Mouse (Mus musculus) WW6 (cell line): ENCODE measurements around the gene Sh3kbp1.
"Not testable (repeated sequence)": the region's sequence is repeated elsewhere in the genome, so short reads cannot be mapped to it uniquely, and the experiment has no call there.

Experiments used
- DNase-seq: peaks from one replicate; pipeline ENCODE4 v3.0.0-alpha.2; 2013; ENCODE audit warnings: low read depth, low spot score

Gene Sh3kbp1

DNA sequence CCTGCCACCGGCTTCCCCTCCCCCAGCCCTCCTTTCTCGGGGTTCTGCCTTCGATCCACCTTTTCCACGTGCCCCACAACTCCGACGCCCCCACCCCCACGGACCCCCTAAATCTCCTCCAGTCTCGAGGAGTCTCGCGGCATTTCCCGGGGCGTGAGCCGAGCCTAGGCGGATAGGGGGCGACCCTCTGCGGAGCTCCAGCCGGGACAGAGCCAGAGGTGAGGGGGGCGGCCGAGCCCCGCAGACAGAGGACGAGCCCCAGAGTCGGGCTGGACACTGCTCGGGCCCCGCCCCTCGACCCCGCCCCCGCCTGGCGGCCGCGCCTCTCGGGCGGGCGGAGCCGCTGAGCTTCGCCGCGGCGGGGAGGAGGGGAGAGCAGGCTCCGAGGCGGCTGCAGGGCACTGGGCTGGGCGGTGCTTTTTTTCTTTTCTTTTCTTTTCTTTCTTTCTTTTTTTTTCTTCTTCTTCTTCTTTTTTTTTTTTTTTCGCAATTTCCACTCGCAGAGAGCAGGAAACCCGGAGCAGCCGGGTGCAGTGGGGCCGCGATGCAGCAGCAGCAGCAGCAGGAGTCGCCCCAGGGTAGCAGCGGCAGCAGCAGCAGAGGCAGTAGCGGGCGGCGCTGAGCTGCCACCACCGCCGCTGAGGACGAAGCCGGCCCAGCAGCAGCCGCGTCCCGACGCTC, at the start of gene Sh3kbp1:
Gene Sh3kbp1 (plus strand): TSS at position 366 of the 681 bp plus-strand sequence.
- no peak for DNase-seq

DNA sequence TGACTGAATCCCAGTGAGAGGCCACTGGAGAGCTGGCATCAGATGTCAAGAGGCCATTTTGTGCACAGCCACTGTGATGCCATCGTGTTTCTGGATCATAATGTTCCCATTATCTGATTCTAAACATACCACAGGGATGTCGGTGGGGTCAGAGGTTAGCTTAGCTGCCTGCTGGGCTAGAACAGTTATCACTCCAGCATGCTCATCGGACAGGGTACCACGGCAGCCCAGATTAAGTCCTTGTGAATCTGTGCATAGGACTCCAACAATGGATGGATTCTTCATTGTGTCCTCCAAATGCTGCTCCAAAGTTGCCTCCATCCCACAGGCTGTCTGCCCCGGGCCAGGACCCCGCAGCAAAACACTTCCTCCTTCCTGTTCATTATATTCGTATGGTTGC, 42.3 kb upstream of the Sh3kbp1 start:
- DNase-seq: not testable (repeated sequence)

DNA sequence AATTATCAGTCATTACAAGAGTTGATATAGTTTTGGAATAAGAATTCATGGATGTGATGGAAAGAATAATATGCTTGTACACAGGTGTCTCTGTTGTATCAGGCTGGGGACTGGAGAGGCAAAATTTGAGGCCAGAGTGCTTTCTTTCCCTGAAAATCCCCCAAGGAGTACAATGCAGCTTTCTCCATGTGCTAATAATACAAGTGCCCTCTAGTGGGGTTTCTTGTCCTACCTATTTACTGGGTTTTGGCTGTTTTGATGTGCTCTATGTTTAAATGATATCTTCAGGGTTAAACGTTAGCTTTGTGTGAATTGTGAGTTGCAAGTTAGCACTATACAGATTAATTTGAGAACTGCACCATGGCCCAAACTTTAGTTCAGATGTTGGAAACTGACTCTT, 35.4 kb upstream of the Sh3kbp1 start:
- DNase-seq: no peak

DNA sequence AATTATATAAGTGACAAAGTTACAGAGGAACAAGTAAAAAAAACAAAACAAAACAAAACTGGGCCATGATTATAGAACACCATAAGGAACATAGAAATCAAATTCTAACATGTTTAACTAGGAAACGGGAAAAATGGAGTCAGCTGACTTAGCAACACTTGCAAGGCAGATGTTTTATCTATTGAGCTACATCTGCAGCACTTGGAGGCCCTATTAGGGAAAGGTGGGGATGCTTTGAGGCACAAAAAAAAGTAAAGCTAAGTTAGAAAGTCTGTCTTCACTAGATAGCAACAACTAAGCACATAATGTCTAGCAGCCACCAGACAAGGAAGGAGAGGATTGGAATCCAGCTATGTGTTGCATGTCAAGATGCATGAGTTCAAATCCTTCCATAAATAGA, 29.6 kb upstream of the Sh3kbp1 start:
- no peak for DNase-seq

DNA sequence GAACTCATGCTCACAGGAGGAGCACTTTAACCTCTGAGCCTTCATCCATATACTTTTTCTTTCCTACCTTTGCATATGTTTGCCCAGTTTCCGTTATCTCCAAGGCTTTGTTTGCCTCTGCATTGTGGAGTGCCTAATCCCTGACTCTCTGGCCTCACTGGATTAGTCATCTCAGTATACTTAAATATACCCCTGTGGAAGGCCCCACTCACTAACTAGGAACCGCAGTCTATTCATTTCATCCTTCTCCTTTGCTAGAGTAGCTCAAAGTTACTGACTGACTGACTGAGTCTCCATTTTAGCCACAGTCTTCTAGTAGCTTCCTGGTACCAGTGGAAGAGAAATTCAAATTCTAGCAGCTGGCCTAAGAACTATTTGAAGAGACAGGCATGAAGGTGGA, 22.2 kb upstream of the Sh3kbp1 start:
- DNase-seq: no peak

DNA sequence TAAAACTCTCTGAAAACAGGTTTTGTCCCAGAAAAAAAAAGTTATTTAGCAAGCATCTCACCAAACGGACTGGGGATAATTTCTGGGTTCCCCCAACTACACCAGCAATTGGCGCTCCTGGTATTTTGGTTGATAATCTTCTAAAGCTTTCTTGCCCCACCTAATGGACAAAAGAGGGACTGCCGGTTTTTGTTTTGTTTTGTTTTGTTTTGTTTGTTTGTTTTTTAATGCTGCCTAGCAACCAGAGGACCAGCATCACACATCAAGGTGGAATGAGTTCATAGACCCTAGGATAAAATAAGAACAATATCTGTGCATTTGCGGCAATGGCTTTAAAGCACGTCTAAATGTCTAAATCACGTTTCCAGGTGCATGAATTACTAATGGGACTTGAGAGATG, 20.1 kb upstream of the Sh3kbp1 start:
- no peak for DNase-seq

DNA sequence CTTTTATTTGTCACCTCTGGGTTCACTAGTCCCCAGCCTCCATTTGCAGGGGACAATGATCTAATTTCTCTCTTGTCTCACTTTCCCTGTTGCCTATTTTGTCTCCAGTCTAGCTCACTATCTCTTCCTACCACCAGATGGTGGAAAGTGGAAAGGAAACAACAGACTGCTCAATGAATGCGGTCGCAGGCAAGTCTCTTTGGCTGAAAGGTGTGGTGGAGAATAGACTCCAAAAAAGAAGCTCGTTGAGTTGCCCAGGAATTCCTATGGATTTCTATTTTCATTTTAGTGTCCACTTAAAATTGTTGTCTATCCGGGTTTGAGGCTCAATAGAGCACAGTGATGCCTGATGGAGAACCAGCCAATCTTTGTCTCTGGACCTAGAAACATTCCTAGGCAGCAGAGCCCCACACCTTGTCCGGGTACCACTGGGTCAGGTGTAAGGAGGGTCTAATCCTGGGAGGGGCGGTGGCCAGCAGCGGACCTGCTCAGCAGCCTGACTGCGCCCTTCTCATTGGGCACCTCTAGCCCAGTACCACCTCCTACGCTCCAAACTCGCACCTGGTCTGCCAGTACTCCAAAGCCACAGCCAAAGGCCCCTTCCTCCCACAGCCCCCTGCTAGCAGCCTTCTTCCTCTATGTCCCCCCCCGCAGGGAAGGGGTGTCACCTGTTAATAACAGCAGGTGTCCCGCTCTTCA, 715 bp upstream of the Sh3kbp1 start:
- no peak for DNase-seq

DNA sequence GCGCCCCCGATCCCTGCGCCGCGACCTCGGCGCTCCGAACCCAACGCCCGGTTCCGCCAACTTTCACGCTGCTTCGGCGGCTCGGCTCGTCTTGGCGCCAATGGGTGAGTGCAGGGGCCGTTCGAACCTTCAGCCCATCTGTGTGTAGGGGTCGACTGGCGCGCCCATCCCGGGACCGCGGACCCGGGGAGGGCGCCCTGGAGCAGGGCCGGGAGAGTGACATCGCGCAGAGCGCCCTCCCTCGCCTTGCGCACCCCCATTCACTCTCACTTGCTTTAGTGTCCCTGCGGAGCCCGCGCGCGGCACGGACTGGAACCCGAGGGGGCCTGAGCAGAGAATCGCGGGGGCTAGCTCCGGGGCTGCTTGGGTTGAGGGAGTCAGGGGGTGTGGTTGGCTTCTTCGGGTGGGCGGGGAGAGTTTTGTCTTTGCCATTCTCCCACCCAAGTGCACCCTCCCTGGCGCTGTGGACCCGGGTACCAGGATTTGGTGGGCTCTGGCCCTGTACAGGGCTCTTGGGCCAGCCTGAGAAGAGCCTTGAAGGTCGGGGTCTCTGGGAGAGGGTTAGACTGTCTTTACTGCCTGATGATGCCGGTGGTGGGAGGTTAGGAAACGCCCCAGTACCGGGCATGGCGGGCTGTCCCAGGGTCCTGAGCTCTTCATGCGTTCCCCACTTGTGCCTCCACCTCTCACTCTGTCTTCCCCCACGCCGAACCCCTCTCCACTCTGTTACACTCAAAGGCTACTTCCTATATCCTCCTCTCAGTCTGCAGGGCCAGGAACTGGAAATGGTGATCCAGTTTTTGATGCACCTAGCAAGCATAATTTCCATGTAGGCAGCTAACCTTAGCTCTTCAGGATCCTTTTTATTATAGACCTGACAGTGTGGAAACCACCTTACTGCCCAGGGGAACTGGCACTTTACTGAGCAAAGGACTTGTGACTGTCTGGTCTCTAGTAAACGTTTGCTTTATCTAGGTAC, 805 bp downstream of the Sh3kbp1 start:
- DNase-seq: no peak

DNA sequence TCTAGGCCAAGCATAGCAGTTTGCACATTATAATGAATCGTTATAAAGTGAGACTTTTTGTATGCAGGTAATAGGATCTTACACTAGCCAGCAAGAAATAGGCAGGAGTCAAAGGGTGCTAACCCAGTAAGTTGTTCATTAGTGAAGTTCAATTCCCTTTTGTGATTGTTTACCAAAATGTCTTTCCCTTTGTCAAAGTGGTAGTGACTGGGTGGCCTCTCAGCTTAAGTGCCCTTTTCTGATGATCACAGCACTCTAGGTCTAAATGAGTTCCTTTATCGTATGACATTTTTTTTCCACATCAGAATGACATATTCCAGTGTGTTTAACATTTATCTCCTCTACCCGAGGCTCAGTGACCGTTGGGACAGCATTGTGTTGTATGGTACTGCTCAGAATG, 1.6 kb downstream of the Sh3kbp1 start:
- no peak for DNase-seq

DNA sequence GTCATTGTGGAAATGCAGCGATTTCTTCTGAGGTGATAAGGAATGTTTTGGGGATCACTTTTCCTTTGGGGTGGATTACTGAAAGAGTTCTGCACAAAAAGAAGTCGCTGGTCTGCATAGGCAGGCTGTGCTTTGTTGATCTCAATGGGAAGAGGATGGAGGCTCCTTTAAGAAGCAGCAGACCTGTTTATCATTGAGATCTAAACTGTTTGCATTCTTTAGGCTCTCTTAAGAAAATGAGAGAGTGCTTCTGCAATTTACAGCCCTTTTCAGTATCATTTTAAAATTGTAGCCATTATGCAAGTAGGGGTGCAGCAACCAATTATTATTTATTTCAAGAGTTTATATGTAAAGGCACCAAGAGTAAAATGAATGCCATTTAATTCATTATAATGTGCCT, 2.1 kb downstream of the Sh3kbp1 start:
- no peak for DNase-seq

DNA sequence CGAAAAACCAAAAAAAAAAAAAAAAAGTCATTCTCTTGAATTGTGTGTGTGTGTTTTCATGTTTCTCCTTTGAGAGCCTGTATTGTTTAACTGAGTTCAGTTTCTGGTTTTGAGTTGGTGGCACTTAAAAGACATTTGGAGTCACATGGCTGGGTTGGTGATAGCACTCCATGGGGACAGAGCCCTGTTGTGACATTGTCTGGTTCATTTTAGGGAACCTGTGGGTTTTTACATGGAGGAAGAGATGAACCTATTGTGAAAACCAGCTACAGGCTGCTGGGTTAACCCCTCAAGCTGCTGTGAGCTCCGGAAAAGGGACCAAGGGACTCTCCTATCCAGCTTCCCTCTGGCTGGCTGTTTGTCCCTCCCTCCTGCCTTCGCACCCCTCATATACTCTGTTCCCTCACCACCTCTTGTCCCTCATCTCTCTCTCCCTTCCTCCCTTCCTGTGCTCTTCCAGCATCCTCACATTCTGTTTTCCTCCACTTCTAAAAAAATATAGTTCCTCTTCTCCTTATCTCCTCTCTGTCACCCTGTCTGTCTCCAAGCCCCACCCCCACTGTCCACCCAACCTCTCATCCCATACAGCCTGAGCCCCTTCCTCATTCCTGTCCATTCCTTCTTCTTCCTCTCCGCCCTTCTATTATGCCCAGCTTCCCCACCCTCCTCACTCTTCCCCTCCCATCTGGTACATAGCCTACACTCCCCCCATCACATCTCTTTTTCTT, 11.6 kb downstream of the Sh3kbp1 start:
- DNase-seq: no peak

DNA sequence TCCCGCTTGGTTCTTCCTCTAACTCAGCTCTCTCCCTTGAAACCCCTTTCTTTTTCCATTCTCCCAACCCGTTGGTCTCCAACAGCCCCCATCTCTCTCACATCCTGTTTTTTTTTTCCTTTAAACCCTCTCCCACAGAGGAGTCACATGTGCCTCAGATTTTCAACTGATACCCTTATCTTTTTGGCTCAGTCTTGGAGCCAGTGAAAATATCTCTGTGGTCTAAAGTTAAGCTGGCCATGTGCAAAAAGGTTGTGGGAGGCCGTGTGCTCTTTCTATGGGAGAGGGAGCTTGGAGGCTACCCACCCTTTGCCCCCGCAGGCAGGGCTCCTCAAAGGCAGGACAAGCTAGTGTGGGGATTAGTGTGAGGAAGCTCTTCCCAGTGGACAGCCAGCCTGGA, 12.9 kb downstream of the Sh3kbp1 start:
- DNase-seq: no peak

DNA sequence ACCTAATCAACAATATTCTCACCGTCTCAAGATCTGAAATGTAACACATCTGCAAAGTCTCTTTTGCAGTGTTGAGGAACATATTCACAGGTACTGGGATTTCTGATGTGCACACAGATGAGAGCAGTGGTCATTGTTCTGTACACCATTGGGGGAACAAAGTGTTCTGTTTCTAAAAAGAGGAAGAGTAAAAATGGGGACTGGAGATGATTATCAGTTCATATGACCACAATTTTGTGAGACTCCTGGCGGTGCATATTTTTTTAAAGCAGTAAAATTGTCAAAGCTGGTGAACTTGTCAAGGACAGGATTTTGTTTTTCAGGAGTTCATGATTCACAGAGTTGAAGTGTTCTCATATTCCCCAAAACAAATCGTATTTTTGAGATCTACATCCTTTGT, 18.2 kb downstream of the Sh3kbp1 start:
- no peak for DNase-seq

DNA sequence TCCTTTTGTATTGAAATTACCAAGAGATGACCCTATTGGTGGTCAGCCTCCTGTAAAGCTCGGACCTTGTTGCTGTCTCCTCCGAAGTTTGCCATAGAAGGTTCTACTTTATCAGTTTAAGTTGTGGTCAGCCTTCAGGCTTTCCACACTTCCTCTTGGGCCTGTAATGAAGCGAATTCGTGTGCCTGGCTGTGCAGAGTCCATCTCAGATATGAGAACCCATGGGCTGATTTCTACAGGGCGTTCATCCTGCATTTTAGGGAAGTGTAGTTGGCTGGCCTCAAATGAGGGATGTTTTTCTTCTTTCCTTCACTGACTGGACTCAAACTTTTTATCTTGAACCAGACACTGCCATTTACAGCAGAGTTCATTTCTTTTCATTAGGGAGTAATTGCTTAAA, 20.5 kb downstream of the Sh3kbp1 start:
- no peak for DNase-seq

DNA sequence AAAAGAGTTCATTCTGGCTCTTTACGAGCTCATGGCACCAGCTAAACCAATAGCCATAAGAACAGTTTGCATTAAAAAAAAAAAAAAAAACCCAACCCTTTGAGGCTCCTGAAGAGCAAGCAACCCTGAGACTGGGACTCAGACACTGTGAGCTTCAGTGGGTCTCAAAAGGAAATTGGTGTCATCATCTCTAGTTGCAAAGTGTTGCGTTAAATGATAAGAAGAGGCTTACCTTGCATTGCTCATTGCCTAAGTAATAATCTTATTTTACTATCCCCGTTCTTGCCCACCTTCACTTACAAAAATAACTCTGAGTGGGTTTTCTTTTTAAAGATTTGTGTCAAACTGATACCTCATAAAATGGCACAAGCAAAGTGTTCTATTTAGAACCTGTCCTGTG, 21.5 kb downstream of the Sh3kbp1 start:
- DNase-seq: no peak

DNA sequence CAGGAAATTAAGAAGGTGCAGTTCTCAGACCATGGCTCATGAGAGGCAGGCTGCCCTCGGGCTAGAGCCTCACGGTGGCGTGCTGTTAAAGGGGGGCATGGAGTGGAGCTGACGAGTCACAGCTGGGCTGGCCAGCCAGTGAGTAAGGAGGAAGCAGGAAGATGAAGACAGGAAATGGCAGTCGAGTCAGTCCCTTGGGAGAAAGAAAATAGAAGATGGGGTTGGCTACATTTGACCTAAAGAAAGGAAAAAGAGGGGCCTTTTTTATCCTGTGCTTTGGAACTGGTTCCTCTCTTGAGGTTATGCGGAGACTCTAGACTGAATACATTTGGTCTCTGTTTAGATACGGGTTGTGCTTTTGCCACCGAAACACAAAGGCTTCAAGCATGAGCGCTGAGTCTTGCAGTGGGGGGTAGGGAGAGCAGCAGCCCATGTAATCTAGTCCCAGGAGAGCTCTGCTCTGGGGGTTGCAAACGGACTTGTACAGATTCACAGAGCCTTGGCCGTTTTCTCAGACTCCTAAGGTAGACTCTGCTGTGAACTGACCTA, 23.1 kb downstream of the Sh3kbp1 start:
- DNase-seq: no peak

DNA sequence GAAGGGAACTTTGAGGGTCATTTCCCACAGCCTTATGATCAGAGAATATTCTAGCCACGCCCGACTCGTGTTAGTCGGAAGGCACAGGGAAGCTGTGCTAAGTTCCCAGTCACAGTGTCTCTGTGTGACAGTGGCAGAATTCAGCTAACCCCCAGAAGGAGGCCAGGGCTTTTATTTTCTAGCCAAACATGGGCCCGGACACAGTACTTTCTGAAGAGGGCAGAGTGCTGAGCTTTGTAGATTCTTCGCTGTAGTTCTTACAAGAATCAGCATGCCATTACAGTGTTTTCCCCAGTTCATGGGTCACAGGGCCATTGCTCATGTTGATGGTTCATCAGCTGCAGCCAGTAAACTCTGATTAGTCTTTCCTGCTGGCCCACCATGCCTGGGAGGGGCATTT, 23.7 kb downstream of the Sh3kbp1 start:
- no peak for DNase-seq

DNA sequence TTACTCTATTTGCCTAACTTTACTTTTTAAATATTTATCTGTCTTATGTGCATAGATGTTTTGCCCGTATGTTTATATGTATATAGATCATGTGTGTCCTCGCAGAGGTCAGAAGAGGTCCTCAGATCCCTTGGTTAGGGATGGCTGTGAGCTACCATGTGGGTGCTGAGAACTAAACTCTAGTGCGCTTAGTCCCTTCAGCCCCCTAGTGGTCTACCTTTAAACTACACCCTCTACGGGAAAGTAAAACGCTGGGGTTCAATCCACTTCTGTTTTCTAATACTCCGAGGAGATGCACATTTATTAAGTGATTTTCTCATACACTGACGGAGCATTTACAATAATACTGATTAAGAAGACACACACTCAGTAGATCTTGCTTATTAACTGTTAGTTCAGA, 44.3 kb downstream of the Sh3kbp1 start:
- no peak for DNase-seq

DNA sequence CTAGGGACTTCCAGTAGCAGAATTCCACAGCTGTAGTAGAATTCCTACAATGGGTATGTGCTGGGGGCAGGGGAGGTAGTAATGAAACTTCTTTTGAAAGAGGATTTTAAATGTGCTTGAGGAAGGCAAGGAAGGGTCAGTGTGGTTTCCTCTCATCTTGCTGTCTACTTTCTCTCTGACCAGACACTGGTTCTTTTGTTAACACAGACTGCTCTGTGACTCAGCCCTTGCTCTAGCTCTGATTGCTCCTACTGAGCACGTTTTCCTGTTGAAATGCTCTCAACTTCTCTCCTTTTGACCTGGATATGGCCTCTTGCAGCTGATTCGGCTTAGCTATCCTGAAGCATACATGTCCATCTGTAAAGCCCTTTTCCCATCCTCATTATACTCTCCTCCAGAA, 45.4 kb downstream of the Sh3kbp1 start:
- no peak for DNase-seq

DNA sequence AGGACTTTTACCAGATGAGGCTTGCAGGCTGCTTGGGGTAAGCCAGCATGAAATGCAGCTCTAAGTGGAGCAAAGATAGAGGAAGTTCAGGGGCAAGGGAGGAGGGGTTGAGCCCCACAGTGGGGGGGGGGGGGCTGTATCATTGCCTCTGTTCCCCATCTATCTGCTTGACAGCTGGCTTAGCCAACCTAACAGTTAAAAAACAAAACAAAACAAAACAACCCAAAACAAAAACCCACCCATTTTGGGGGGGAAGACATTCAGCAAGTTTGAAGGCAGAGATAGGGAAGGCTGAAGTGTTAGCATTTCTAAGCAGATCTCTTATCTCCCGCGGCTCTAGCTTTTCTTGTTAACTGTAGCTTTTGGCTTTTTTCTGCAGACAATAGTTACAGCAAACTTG, 49.2 kb downstream of the Sh3kbp1 start:
- DNase-seq: no peak

DNA sequence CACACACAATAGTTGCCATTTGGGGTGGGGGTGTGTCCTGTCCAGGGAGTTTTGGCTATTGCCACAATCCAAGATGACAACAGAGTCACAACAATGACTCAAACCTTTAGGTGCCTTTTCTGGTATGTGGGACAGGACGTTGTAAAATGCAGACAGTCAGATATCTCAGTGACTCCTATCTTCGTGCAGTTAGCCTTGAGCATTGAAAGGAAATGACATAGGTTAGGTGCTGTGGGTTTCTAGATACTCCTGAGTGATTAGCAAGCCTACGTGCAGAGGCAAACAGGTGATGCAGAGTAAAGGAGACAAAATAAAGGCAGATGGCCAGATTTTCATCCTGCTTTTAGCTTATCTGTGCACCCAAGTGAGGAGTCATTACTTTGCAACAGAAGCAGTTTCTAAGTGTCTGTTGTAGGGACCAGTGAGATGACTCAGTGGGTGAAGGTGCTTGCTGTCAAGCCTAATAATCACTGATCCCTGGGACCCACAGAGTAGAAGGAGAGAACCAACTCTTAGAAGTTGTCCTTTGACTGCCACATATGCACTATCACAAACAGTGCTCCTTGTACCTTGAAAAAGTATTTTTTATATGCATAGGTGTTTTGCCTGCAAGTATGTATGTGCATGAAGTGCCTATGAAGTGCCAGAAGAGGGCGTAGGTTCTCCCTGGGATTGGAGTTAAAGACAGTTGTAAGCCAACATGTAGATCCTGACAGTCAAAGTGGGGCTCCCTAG, 50.7 kb downstream of the Sh3kbp1 start:
- no peak for DNase-seq
